Mouse (Mus musculus): ENCODE results near the gene Bcl11a.

DNA sequence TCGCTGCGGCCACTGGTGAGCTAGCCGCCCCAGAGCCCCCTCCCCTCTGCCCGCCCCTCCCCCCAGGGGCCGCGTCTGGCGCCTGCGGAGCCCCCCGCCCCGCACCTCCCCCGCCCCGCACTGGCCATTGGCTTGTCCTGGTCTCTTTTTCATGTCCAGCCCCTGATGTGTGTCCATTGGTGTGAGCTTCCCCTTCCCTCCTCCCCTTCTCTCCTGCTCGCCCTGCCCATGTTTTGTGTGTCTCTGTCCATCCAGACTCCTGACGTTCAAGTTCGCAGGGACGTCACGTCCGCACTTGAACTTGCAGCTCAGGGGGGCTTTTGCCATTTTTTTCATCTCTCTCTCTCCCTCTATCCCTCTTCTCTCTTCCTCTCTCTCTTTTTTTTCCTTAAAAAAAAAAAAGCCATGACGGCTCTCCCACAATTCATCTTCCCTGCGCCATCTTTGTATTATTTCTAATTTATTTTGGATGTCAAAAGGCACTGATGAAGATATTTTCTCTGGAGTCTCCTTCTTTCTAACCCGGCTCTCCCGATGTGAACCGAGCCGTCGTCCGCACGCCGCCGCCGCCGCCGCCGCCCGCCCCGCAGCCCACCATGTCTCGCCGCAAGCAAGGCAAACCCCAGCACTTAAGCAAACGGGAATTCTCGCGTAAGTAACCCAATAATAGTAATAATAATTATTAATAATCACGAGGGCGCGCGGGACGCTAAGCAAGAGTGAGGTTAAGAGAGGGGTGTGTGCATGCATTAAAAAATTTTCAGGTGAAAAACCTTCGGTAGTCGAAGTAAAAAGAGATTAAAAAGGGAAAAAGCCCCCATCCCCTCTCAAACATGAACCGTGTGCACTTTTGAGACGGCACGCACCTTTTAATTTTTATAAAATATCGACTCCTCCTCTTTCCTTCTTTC, at the start of gene Bcl11a:
- TF ChIP-seq FLI1 (IDR thresholded peaks at IDR 0.05; ENCODE audit: low read length) (no peak), GATA1 (IDR thresholded peaks at IDR 0.05; ENCODE audit: borderline replicate concordance, low read length) (no peak)

All from megakaryocyte, embryonic 14.5 days (primary cell).